Mouse (Mus musculus): ENCODE measurements around the gene Dusp27. TPM values are rescaled to one million over a fixed set of nuclear protein-coding genes. Genes with fewer than 3 reads are reported as not detected.

Gene Dusp27
- total RNA-seq, 2 experiments from 2014 or later = 1.3 to 3.2 TPM

Other genes starting within 250 kb of the Dusp27 start
- gene Pou2f1, start 125.2 kb downstream of the Dusp27 start, total RNA-seq (2021) = 10 to 100 TPM; 25.2 to 25.5 TPM
- gene Gpa33, start 2.3 kb upstream of the Dusp27 start, total RNA-seq (2021) = under 1 TPM; 0.50 to 0.59 TPM
- not detected for gene Mael, start 110.8 kb upstream of the Dusp27 start, total RNA-seq (2021)
- gene Ildr2, start 126.2 kb upstream of the Dusp27 start, total RNA-seq (2021) = 1 to 10 TPM; 3.9 to 7.8 TPM

Data from adrenal gland, postnatal 4 days (tissue).